Mouse (Mus musculus): ENCODE results near the gene Ttc3. TPM values are rescaled to one million over a fixed set of nuclear protein-coding genes. Genes with fewer than 3 reads are reported as not detected.
A peak's percentile ranks its signal among the peaks of the same experiment; 100 is the strongest.
"Not testable (repeated sequence)": the region's sequence is repeated elsewhere in the genome, so short reads cannot be mapped to it uniquely, and the experiment has no call there.

The Ttc3 gene
- polyA plus RNA-seq, 1 experiment from 2014 or later, result 1,054 TPM

GRCm38 (mm10) chr16:94472515-94472951, 102.1 kb downstream of the Ttc3 start:
- no peaks in the 10 kb centered on the region for H3K9me3 ChIP-seq (ENCODE audit: control insufficient read depth, low read length)
- peak overlapping the region; percentile 85 for H3K27ac ChIP-seq
- ATAC-seq (ENCODE audit: low FRiP score) (peak; percentile 77), DNase-seq (ENCODE audit: low spot score) (peak; percentile 77)
- 0 out of 2 replicates have a peak overlapping the region, but pooled peaks have one; percentile 11 for H3K4me2 ChIP-seq (replicated peaks)
- H3K27me3 ChIP-seq (ENCODE audit: control insufficient read depth, insufficient read depth, low read length), result no peaks in the 10 kb centered on the region
- peaks cover 54% of the 10 kb centered on the region for H3K36me3 ChIP-seq (replicated peaks; ENCODE audit: control insufficient read depth, insufficient read depth)
- peaks cover 16% of the 10 kb centered on the region for H3K4me1 ChIP-seq (replicated peaks; ENCODE audit: control insufficient read depth, insufficient read depth, low read length)
- H3K4me3 ChIP-seq (replicated peaks; ENCODE audit: low read length), result no peak overlapping the region
- 38% methylated on average over 8 of the region's 8 CpGs for WGBS
- no peak overlapping the region for H3K9ac ChIP-seq

- peaks cover 16% of the 10 kb centered on the region for H3K4me1 ChIP-seq (replicated peaks; ENCODE audit: control insufficient read depth, insufficient read depth, low read length)
These were observed 102.8 kb downstream of the Ttc3 start for GRCm38 (mm10) chr16:94473086-94473822.

GRCm38 (mm10) chr16:94484752-94485535, 114.5 kb downstream of the Ttc3 start:
- H3K27me3 ChIP-seq (ENCODE audit: control insufficient read depth, insufficient read depth, low read length), result no peaks in the 10 kb centered on the region
- no peak overlapping the region for H3K4me3 ChIP-seq (replicated peaks; ENCODE audit: low read length)
- no peak for ATAC-seq (ENCODE audit: low FRiP score)
- no peak for DNase-seq (ENCODE audit: low spot score)
- WGBS, result 78% methylated on average over 11 of the region's 11 CpGs
- H3K4me2 ChIP-seq (replicated peaks), result no peak overlapping the region
- H3K4me1 ChIP-seq (replicated peaks; ENCODE audit: control insufficient read depth, insufficient read depth, low read length), result no peaks in the 10 kb centered on the region
- no peak overlapping the region for H3K27ac ChIP-seq
- no peaks in the 10 kb centered on the region for H3K36me3 ChIP-seq (replicated peaks; ENCODE audit: control insufficient read depth, insufficient read depth)
- no peak overlapping the region for H3K9ac ChIP-seq
- H3K9me3 ChIP-seq (ENCODE audit: control insufficient read depth, low read length), result peaks cover under 1% of the 10 kb centered on the region; the same call in 1 of the 2 replicates

More at GRCm38 (mm10) chr16:94473086-94473822, 102.8 kb downstream of the Ttc3 start:
- Histone ChIP-seq H3K9me3 (ENCODE audit: control insufficient read depth, low read length) (no peaks in the 10 kb centered on the region), H3K4me3 (replicated peaks; ENCODE audit: low read length) (no peak overlapping the region), H3K36me3 (replicated peaks; ENCODE audit: control insufficient read depth, insufficient read depth) (peaks cover 47% of the 10 kb centered on the region), H3K9ac (no peak overlapping the region), H3K4me2 (replicated peaks) (0 out of 2 replicates have a peak overlapping the region, but pooled peaks have one; percentile 11), H3K27ac (peak overlapping the region; percentile 85), H3K27me3 (ENCODE audit: control insufficient read depth, insufficient read depth, low read length) (no peaks in the 10 kb centered on the region)
- whole genome bisulfite sequencing, result 66% methylated on average over 11 of the region's 11 CpGs
- DNase-seq (ENCODE audit: low spot score) (peak; percentile 35), ATAC-seq (ENCODE audit: low FRiP score) (peak; percentile 72)

- no peak overlapping the region for H3K9ac ChIP-seq
- no peaks in the 10 kb centered on the region for H3K27me3 ChIP-seq (ENCODE audit: control insufficient read depth, insufficient read depth, low read length)
- no peak overlapping the region for H3K27ac ChIP-seq
- 91% methylated on average over 5 of the region's 5 CpGs for WGBS
- no peak for DNase-seq (ENCODE audit: low spot score)
- no peak overlapping the region for H3K4me3 ChIP-seq (replicated peaks; ENCODE audit: low read length)
- H3K36me3 ChIP-seq (replicated peaks; ENCODE audit: control insufficient read depth, insufficient read depth), result no peaks in the 10 kb centered on the region
- no peaks in the 10 kb centered on the region for H3K4me1 ChIP-seq (replicated peaks; ENCODE audit: control insufficient read depth, insufficient read depth, low read length)
- no peak for ATAC-seq (ENCODE audit: low FRiP score)
- H3K4me2 ChIP-seq (replicated peaks), result no peak overlapping the region
- no peaks in the 10 kb centered on the region for H3K9me3 ChIP-seq (ENCODE audit: control insufficient read depth, low read length)
These were observed 116.9 kb downstream of the Ttc3 start for GRCm38 (mm10) chr16:94487341-94487740.

- 94% methylated on average over 5 of the region's 5 CpGs for WGBS
- H3K27ac ChIP-seq, result no peak overlapping the region
- no peaks in the 10 kb centered on the region for H3K9me3 ChIP-seq (ENCODE audit: control insufficient read depth, low read length)
- no peaks in the 10 kb centered on the region for H3K4me1 ChIP-seq (replicated peaks; ENCODE audit: control insufficient read depth, insufficient read depth, low read length)
- no peaks in the 10 kb centered on the region for H3K27me3 ChIP-seq (ENCODE audit: control insufficient read depth, insufficient read depth, low read length)
- no peak overlapping the region for H3K9ac ChIP-seq
- H3K36me3 ChIP-seq (replicated peaks; ENCODE audit: control insufficient read depth, insufficient read depth), result no peaks in the 10 kb centered on the region
- DNase-seq (ENCODE audit: low spot score), result no peak
- no peak overlapping the region for H3K4me3 ChIP-seq (replicated peaks; ENCODE audit: low read length)
- ATAC-seq (ENCODE audit: low FRiP score), result no peak
- H3K4me2 ChIP-seq (replicated peaks), result no peak overlapping the region
These were observed 118.9 kb downstream of the Ttc3 start for GRCm38 (mm10) chr16:94489326-94489725.

- not testable (repeated sequence) for ATAC-seq (ENCODE audit: low FRiP score); H3K9me3 ChIP-seq (ENCODE audit: control insufficient read depth, low read length); H3K4me3 ChIP-seq (replicated peaks; ENCODE audit: low read length); H3K4me2 ChIP-seq (replicated peaks); H3K27ac ChIP-seq; H3K4me1 ChIP-seq (replicated peaks; ENCODE audit: control insufficient read depth, insufficient read depth, low read length); H3K9ac ChIP-seq; DNase-seq (ENCODE audit: low spot score); H3K27me3 ChIP-seq (ENCODE audit: control insufficient read depth, insufficient read depth, low read length)
- H3K36me3 ChIP-seq (replicated peaks; ENCODE audit: control insufficient read depth, insufficient read depth), result peaks cover 69% of the 10 kb centered on the region
- WGBS, result 93% methylated on average over 7 of the region's 7 CpGs
These were observed 126.8 kb downstream of the Ttc3 start for GRCm38 (mm10) chr16:94497176-94497575.

GRCm38 (mm10) chr16:94497911-94498310, 127.5 kb downstream of the Ttc3 start:
- H3K9ac ChIP-seq, result no peak overlapping the region
- no peak overlapping the region for H3K4me3 ChIP-seq (replicated peaks; ENCODE audit: low read length)
- no peaks in the 10 kb centered on the region for H3K27me3 ChIP-seq (ENCODE audit: control insufficient read depth, insufficient read depth, low read length)
- no peak for ATAC-seq (ENCODE audit: low FRiP score)
- H3K36me3 ChIP-seq (replicated peaks; ENCODE audit: control insufficient read depth, insufficient read depth), result peaks cover 76% of the 10 kb centered on the region
- no peaks in the 10 kb centered on the region for H3K9me3 ChIP-seq (ENCODE audit: control insufficient read depth, low read length)
- no peaks in the 10 kb centered on the region for H3K4me1 ChIP-seq (replicated peaks; ENCODE audit: control insufficient read depth, insufficient read depth, low read length)
- no peak overlapping the region for H3K27ac ChIP-seq
- DNase-seq (ENCODE audit: low spot score), result no peak
- WGBS, result 83% methylated on average over 5 of the region's 5 CpGs
- H3K4me2 ChIP-seq (replicated peaks), result no peak overlapping the region

GRCm38 (mm10) chr16:94504192-94504591, 133.8 kb downstream of the Ttc3 start:
- Histone ChIP-seq H3K4me1 (replicated peaks; ENCODE audit: control insufficient read depth, insufficient read depth, low read length) (no peaks in the 10 kb centered on the region), H3K4me2 (replicated peaks) (no peak overlapping the region), H3K27me3 (ENCODE audit: control insufficient read depth, insufficient read depth, low read length) (no peaks in the 10 kb centered on the region), H3K4me3 (replicated peaks; ENCODE audit: low read length) (no peak overlapping the region), H3K9ac (no peak overlapping the region), H3K27ac (no peak overlapping the region), H3K36me3 (replicated peaks; ENCODE audit: control insufficient read depth, insufficient read depth) (peaks cover 86% of the 10 kb centered on the region), H3K9me3 (ENCODE audit: control insufficient read depth, low read length) (no peaks in the 10 kb centered on the region)
- ATAC-seq (ENCODE audit: low FRiP score) (no peak), DNase-seq (ENCODE audit: low spot score) (no peak)
- WGBS, result 96% methylated on average over 5 of the region's 5 CpGs

GRCm38 (mm10) chr16:94507071-94507470, 136.7 kb downstream of the Ttc3 start:
- ATAC-seq (ENCODE audit: low FRiP score), result no peak
- H3K27ac ChIP-seq, result no peak overlapping the region
- no peaks in the 10 kb centered on the region for H3K27me3 ChIP-seq (ENCODE audit: control insufficient read depth, insufficient read depth, low read length)
- DNase-seq (ENCODE audit: low spot score), result no peak
- no peak overlapping the region for H3K4me3 ChIP-seq (replicated peaks; ENCODE audit: low read length)
- peaks cover 79% of the 10 kb centered on the region for H3K36me3 ChIP-seq (replicated peaks; ENCODE audit: control insufficient read depth, insufficient read depth)
- no peak overlapping the region for H3K9ac ChIP-seq
- H3K4me1 ChIP-seq (replicated peaks; ENCODE audit: control insufficient read depth, insufficient read depth, low read length), result no peaks in the 10 kb centered on the region
- WGBS, result 100% methylated on average over 2 of the region's 2 CpGs
- H3K4me2 ChIP-seq (replicated peaks), result no peak overlapping the region
- no peaks in the 10 kb centered on the region for H3K9me3 ChIP-seq (ENCODE audit: control insufficient read depth, low read length)
